12 mouse cellular contexts compared by ENCODE assay signal in the genomic region with DNA sequence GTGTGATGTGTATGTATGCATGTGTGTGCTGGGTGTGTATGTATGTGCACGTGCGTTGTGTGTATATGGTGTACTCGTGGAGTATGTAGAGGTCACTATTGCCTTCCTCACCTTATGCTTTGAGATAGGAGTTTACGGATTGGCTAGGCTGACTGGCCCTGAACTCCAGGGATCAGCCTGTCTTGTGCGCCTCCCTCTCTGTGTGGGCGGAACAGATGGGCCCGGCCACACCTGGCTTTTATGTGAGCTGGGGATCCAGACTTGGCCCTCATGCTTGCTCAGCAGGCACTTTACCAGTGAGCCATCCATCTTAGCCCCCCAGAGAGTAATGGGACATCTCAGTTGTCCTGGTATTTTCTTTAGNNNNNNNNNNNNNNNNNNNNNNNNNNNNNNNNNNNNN.
"Had no signal": no experiment of that assay in that cellular context is flagged by ENCODE, and none has a peak within 500 bp of the region (broad histone marks: within the 10 kb centered on the region; RNA-seq: fewer than 3 reads in every experiment).

No protein-coding gene starts in this region.

- H3K36me3 ChIP-seq: liver, embryonic 15.5 days; lung, embryonic 15.5 days; neural tube, embryonic 12.5 days had no signal

- H3K9ac ChIP-seq: liver, embryonic 15.5 days; lung, embryonic 15.5 days; midbrain, embryonic 13.5 days; neural tube, embryonic 12.5 days had no signal

- H3K27ac ChIP-seq: left cerebral cortex, adult 2 months; limb, embryonic 10.5 days; liver, embryonic 15.5 days; lung, embryonic 15.5 days; macrophage; midbrain, embryonic 13.5 days; neural tube, embryonic 12.5 days; stomach, postnatal 0 days had no signal

- ATAC-seq: inflammation-experienced regulatory T-cells, adult 6 months; midbrain, embryonic 13.5 days had no signal

- H3K9me3 ChIP-seq: limb, embryonic 10.5 days; liver, embryonic 15.5 days; lung, embryonic 15.5 days; midbrain, embryonic 13.5 days; neural tube, embryonic 12.5 days had no signal

- H3K4me3 ChIP-seq: left cerebral cortex, adult 2 months; limb, embryonic 10.5 days; liver, embryonic 15.5 days; lung, embryonic 15.5 days; midbrain, embryonic 13.5 days; neural tube, embryonic 12.5 days had no signal

- H3K4me2 ChIP-seq: liver, embryonic 15.5 days; lung, embryonic 15.5 days; midbrain, embryonic 13.5 days; neural tube, embryonic 12.5 days had no signal

- H3K27me3 ChIP-seq: liver, embryonic 15.5 days; lung, embryonic 15.5 days; midbrain, embryonic 13.5 days; neural tube, embryonic 12.5 days had no signal

- DNase-seq: kidney, adult 2 months; kidney, postnatal 25 days; lung, postnatal 14 days had no signal
